9 mouse cellular contexts compared by ENCODE assay signal in genomic region chr17:26451651-26452295, GRCm38 (mm10). TPM values are rescaled to one million over a fixed set of nuclear protein-coding genes. Genes with fewer than 3 reads are reported as not detected.
A peak's percentile ranks its signal among the peaks of the same experiment; 100 is the strongest.
DNase-seq lines count a peak whose midpoint lies in the region; ATAC-seq and TF ChIP-seq lines count a peak whose summit lies in the region.
"Had no signal": no experiment of that assay in that cellular context is flagged by ENCODE, and none has a peak within 500 bp of the region (broad histone marks: within the 10 kb centered on the region; RNA-seq: fewer than 3 reads in every experiment).

No protein-coding gene starts in this region.

- in situ Hi-C loops in CH12.LX (cut with MboI; ENCODE audit: low pct_ligation_motif_present, low pct_unique_long_range_greater_than_20kb, low sequenced_read_pairs), result loop anchor here (10.0 kb wide), 1 partner anchor 137 kb away; no protein-coding TSS in a partner anchor

- intact Hi-C loops in heart, adult 2 months (cut with DNase I), result loop anchor here (1.0 kb wide), 1 partner anchor 137 kb away; no protein-coding TSS in a partner anchor

- TF ChIP-seq RAD21 in CH12.LX (IDR thresholded peaks at IDR 0.05; ENCODE audit: low read depth, low read length), result peak; percentile 11

- TF ChIP-seq EP300 in CH12.LX (IDR thresholded peaks at IDR 0.05; ENCODE audit: low read length), result no peak
- TF ChIP-seq EP300 in heart, adult 2 months (IDR thresholded peaks at IDR 0.05; ENCODE audit: insufficient read depth, low read depth, low read length), result 0 out of 2 replicates have a peak, but pooled peaks have one; percentile 7

- H3K4me2 ChIP-seq in hindbrain, embryonic 11.5 days (replicated peaks; ENCODE audit: low read depth, low read length), result no peak overlapping the region
- H3K4me2 ChIP-seq in hindbrain, embryonic 14.5 days (replicated peaks), result no peak overlapping the region
- peak overlapping the region; percentile 53 for H3K4me2 ChIP-seq in CH12.LX (ENCODE audit: insufficient read depth, low read depth, poor library complexity, severe bottlenecking)
- no peak overlapping the region for H3K4me2 ChIP-seq in kidney, postnatal 0 days (ENCODE audit: low read length)

- no peaks in the 10 kb centered on the region for H3K27me3 ChIP-seq in hindbrain, embryonic 11.5 days (ENCODE audit: control insufficient read depth, insufficient read depth, low read length)
- no peaks in the 10 kb centered on the region for H3K27me3 ChIP-seq in hindbrain, embryonic 14.5 days (ENCODE audit: control insufficient read depth, insufficient read depth, low read length)
- peaks cover 63% of the 10 kb centered on the region for H3K27me3 ChIP-seq in CH12.LX (replicated peaks)
- no peaks in the 10 kb centered on the region for H3K27me3 ChIP-seq in heart, adult 2 months (ENCODE audit: control insufficient read depth, insufficient read depth, low read length)
- H3K27me3 ChIP-seq in kidney, postnatal 0 days (ENCODE audit: insufficient read depth, low read length), result no peaks in the 10 kb centered on the region

- H3K79me2 ChIP-seq in CH12.LX (replicated peaks; ENCODE audit: control insufficient read depth, extremely low read depth, insufficient read depth, poor library complexity, severe bottlenecking), result no peaks in the 10 kb centered on the region
- H3K79me2 ChIP-seq in heart, adult 2 months (replicated peaks; ENCODE audit: control insufficient read depth, insufficient read depth, low read length), result no peaks in the 10 kb centered on the region

- peak; percentile 48 to 71; a peak in 3 of 4 replicates for TF ChIP-seq CTCF in CH12.LX (conservative IDR thresholded peaks at IDR 0.05 in 1 of 2, IDR thresholded peaks at IDR 0.05 in 1 of 2; ENCODE audit: low read depth in 2 of 2, low read length in 2 of 2)
- TF ChIP-seq CTCF in cortical plate, adult 2 months (IDR thresholded peaks at IDR 0.05; ENCODE audit: extremely low read depth, insufficient read depth, low read length), result peak; percentile 55
- peak; percentile 86 for TF ChIP-seq CTCF in heart, adult 2 months (IDR thresholded peaks at IDR 0.05)
- TF ChIP-seq CTCF in kidney, postnatal 0 days (IDR thresholded peaks at IDR 0.05; ENCODE audit: low read depth), result peak; percentile 71

- DNase-seq in hindbrain, embryonic 11.5 days (ENCODE audit: low spot score), result peak; percentile 58
- no peak for DNase-seq in hindbrain, embryonic 14.5 days (ENCODE audit: low spot score)
- peak; percentile 60 for DNase-seq in CH12.LX (ENCODE audit: extremely low read depth)
- peak; percentile 66 to 71 for DNase-seq in heart, adult 2 months
- DNase-seq in kidney, postnatal 0 days (ENCODE audit: low spot score), result peak; percentile 76
- DNase-seq in lung, postnatal 4 days, result peak; percentile 73 to 75
- peak; percentile 32 to 74 for DNase-seq in thymus, postnatal 10 days (ENCODE audit: low spot score in 2 of 2)

- no peaks in the 10 kb centered on the region for H3K4me1 ChIP-seq in hindbrain, embryonic 11.5 days (replicated peaks; ENCODE audit: control insufficient read depth, insufficient read depth, low read length)
- no peaks in the 10 kb centered on the region for H3K4me1 ChIP-seq in hindbrain, embryonic 14.5 days (replicated peaks; ENCODE audit: control insufficient read depth, insufficient read depth, low read length)
- peaks cover 3 to 7% of the 10 kb centered on the region in 2 experiments; a peak in 3 of 4 replicates for H3K4me1 ChIP-seq in CH12.LX (ENCODE audit: control insufficient read depth in 1 of 2, insufficient read depth in 2 of 2)
- H3K4me1 ChIP-seq in cortical plate, adult 2 months (ENCODE audit: control insufficient read depth, insufficient read depth, low read length), result no peaks in the 10 kb centered on the region; the same call in 1 of the 2 replicates
- peaks cover 5% of the 10 kb centered on the region for H3K4me1 ChIP-seq in heart, adult 2 months (ENCODE audit: control insufficient read depth, insufficient read depth, low read length)
- H3K4me1 ChIP-seq in kidney, postnatal 0 days (replicated peaks; ENCODE audit: insufficient read depth, low read length), result peaks cover 13% of the 10 kb centered on the region; the same call in 1 of the 2 replicates

- H3K9ac ChIP-seq in hindbrain, embryonic 11.5 days (ENCODE audit: low read depth, low read length), result no peak overlapping the region
- no peak overlapping the region for H3K9ac ChIP-seq in hindbrain, embryonic 14.5 days
- no peak overlapping the region for H3K9ac ChIP-seq in CH12.LX (ENCODE audit: insufficient read depth, low read depth)
- H3K9ac ChIP-seq in heart, adult 2 months (ENCODE audit: low read depth, low read length), result no peak overlapping the region
- H3K9ac ChIP-seq in kidney, postnatal 0 days (ENCODE audit: low read depth, low read length), result no peak overlapping the region

- no peak for ATAC-seq in hindbrain, embryonic 11.5 days (ENCODE audit: low FRiP score)
- ATAC-seq in hindbrain, embryonic 14.5 days (ENCODE audit: low FRiP score), result no peak
- peak; percentile 53; the same call in 1 of the 2 replicates for ATAC-seq in kidney, postnatal 0 days (replicated peaks; ENCODE audit: low FRiP score, low read depth)

- H3K36me3 ChIP-seq in hindbrain, embryonic 11.5 days (ENCODE audit: control insufficient read depth, insufficient read depth, low read length), result no peaks in the 10 kb centered on the region
- H3K36me3 ChIP-seq in hindbrain, embryonic 14.5 days (replicated peaks; ENCODE audit: control insufficient read depth, insufficient read depth), result no peaks in the 10 kb centered on the region
- no peaks in the 10 kb centered on the region for H3K36me3 ChIP-seq in CH12.LX (replicated peaks in 1 of 2; ENCODE audit: control insufficient read depth in 1 of 2, insufficient read depth in 1 of 2, low read length in 1 of 2)
- H3K36me3 ChIP-seq in heart, adult 2 months (ENCODE audit: control insufficient read depth, insufficient read depth, low read length), result no peaks in the 10 kb centered on the region
- H3K36me3 ChIP-seq in kidney, postnatal 0 days (ENCODE audit: insufficient read depth, low read length), result no peaks in the 10 kb centered on the region

- H3K4me3 ChIP-seq in hindbrain, embryonic 11.5 days (ENCODE audit: low read depth, low read length), result no peak overlapping the region
- H3K4me3 ChIP-seq in hindbrain, embryonic 14.5 days (replicated peaks; ENCODE audit: low read length), result no peak overlapping the region
- H3K4me3 ChIP-seq in CH12.LX (replicated peaks in 1 of 3; ENCODE audit: low read depth in 2 of 3, low read length in 2 of 3, poor library complexity in 1 of 3), result no peak overlapping the region
- no peak overlapping the region for H3K4me3 ChIP-seq in cortical plate, adult 2 months (ENCODE audit: insufficient read depth, low read length)
- no peak overlapping the region for H3K4me3 ChIP-seq in heart, adult 2 months
- no peak overlapping the region for H3K4me3 ChIP-seq in kidney, postnatal 0 days (replicated peaks; ENCODE audit: low read depth, low read length)
- H3K4me3 ChIP-seq: erythroblast, embryonic 14.5 days had no signal

- TF ChIP-seq POLR2A in CH12.LX (IDR thresholded peaks at IDR 0.05; ENCODE audit: low read depth, low read length), result no peak
- TF ChIP-seq POLR2A in cortical plate, adult 2 months (IDR thresholded peaks at IDR 0.05; ENCODE audit: extremely low read depth, insufficient read depth, low read length), result no peak
- no peak for TF ChIP-seq POLR2A in heart, adult 2 months (IDR thresholded peaks at IDR 0.05; ENCODE audit: insufficient read depth, low read depth, low read length)

- dilution Hi-C loops in CH12.LX (cut with MboI; ENCODE audit: extremely low pct_ligation_motif_present, extremely low pct_unique_long_range_greater_than_20kb, low sequenced_read_pairs), result no loop called here

- no peak overlapping the region for H3K27ac ChIP-seq in hindbrain, embryonic 11.5 days (ENCODE audit: low read depth, low read length)
- no peak overlapping the region for H3K27ac ChIP-seq in hindbrain, embryonic 14.5 days
- no peak overlapping the region for H3K27ac ChIP-seq in CH12.LX (ENCODE audit: insufficient read depth, low read depth)
- peak overlapping the region; percentile 9; the same call in 1 of the 2 replicates for H3K27ac ChIP-seq in cortical plate, adult 2 months (ENCODE audit: insufficient read depth, low read length)
- peak overlapping the region; percentile 69 for H3K27ac ChIP-seq in heart, adult 2 months
- H3K27ac ChIP-seq in kidney, postnatal 0 days, result peak overlapping the region; percentile 67

- WGBS in hindbrain, embryonic 11.5 days, result 33% methylated on average over 8 of the region's 8 CpGs
- WGBS in hindbrain, embryonic 14.5 days, result 41% methylated on average over 8 of the region's 8 CpGs
- 21% methylated on average over 8 of the region's 8 CpGs for WGBS in heart, adult 2 months
- WGBS in kidney, postnatal 0 days, result 17% methylated on average over 8 of the region's 8 CpGs

- H3K9me3 ChIP-seq in hindbrain, embryonic 11.5 days (ENCODE audit: control insufficient read depth, low read length), result no peaks in the 10 kb centered on the region
- H3K9me3 ChIP-seq in hindbrain, embryonic 14.5 days (ENCODE audit: control insufficient read depth, low read length), result no peaks in the 10 kb centered on the region
- no peaks in the 10 kb centered on the region for H3K9me3 ChIP-seq in CH12.LX (replicated peaks; ENCODE audit: low read length)
- no peaks in the 10 kb centered on the region for H3K9me3 ChIP-seq in kidney, postnatal 0 days (replicated peaks; ENCODE audit: low read length)

TF ChIP-seq in CH12.LX, 34 proteins besides CTCF, POLR2A, EP300 and RAD21:
- TF ChIP-seq MAX (IDR thresholded peaks at IDR 0.05; ENCODE audit: low read length) (peak; percentile 61), MEF2A (IDR thresholded peaks at IDR 0.05; ENCODE audit: borderline replicate concordance, low read depth, low read length) (peak; percentile 56; the same call in 1 of the 2 replicates), MAFK (IDR thresholded peaks at IDR 0.05; ENCODE audit: insufficient replicate concordance, low read length) (no peak), SMC3 (IDR thresholded peaks at IDR 0.05; ENCODE audit: low read depth, low read length) (peak; percentile 30; the same call in 1 of the 2 replicates)
TF ChIP-seq in CH12.LX: peak in this region for 3.

RNA-seq across cellular contexts. Expression of gene Neurl1b, which starts 37.1 kb away (rescaled TPM):
- 0.25 and 0.79 TPM in 2 replicates for polyA plus RNA-seq in hindbrain, embryonic 11.5 days (2014; fragmentation: Nextera tagmentation; extraction: Ambion mirVana)
- 1.9 and 2.1 TPM in 2 replicates for polyA plus RNA-seq in hindbrain, embryonic 14.5 days (2014; fragmentation: Nextera tagmentation; extraction: Ambion mirVana)
- 0.17 and 0.25 TPM in 2 replicates for total RNA-seq in CH12.LX (2012; rRNA removed)
- total RNA-seq in CH12.LX (2014; rRNA removed), result not detected in 2 replicates
- not detected in 2 replicates for polyA plus RNA-seq in CH12.LX (2012; ENCODE audit: insufficient read length, low read depth)
- 53.4 and 56.8 TPM in 2 replicates for polyA plus RNA-seq in cortical plate, adult 2 months (2012; rRNA removed)
- 1 to 10 TPM; 3.9 to 5.0 TPM for total RNA-seq in heart, adult 2 months (2021)
- polyA plus RNA-seq in heart, adult 2 months (2012; rRNA removed), result 4.6 and 4.7 TPM in 2 replicates
- polyA plus RNA-seq in kidney, postnatal 0 days (2015; fragmentation: Nextera tagmentation; extraction: Ambion mirVana), result 1.6 and 2.1 TPM in 2 replicates
- polyA plus RNA-seq: erythroblast, embryonic 14.5 days had no signal

Comparison
In these comparisons a context has a peak if more than half of its experiments do, and no peak if none do; other contexts are left out.
1. H3K27ac ChIP-seq: peak in cortical plate, adult 2 months (single experiment), heart, adult 2 months (single experiment) and kidney, postnatal 0 days (single experiment); none in hindbrain, embryonic 11.5 days (single experiment), hindbrain, embryonic 14.5 days (single experiment) and CH12.LX (single experiment).
2. Peak in every context shown above with its lines, with median percentiles within 50 percentile points of each other: CTCF ChIP-seq.